Mouse (Mus musculus) embryonic stem cell, embryonic (primary cell): ENCODE measurements around the gene Wfdc1.

ENCODE experiments used
- CTCF ChIA-PET, 4 experiments: fragments of 300-600 bp in 2 of 4; fragments of 350-600 bp in 2 of 4; sonication (Branson Sonifier 250); formaldehyde crosslinking; loops; one replicate each; lab custom pipeline; 2022; ENCODE audit warnings: inconsistent platforms in 2 of 4; lab: Charles Lee
- POLR2A ChIA-PET, 4 experiments: fragments of 300-600 bp in 2 of 4; fragments of 350-600 bp in 2 of 4; sonication (Branson Sonifier 250); formaldehyde crosslinking; loops; one replicate each; lab custom pipeline; 2022; ENCODE audit warnings: antibody characterized with exemption in 4 of 4, inconsistent platforms in 1 of 4; lab: Charles Lee

The Wfdc1 gene

DNA sequence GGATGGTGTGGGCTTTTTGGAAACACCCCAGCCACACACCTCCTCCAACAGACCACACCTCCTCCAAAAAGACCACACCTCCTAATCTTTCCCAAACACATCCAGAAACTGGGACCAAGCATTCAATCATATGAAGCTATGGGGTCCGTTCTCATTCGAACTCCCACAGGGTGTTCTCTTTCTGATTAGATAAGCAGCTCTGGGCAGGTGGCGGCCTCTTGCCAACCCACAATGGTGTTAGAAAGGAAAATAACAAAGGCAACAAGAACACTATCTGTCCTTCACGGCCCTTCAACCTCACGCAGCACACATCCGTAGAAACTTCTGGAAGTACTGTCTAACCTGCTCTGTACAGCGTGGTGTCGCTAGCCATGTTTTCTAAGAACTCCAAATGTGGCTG lies 60.9 kb downstream of the Wfdc1 start:
- ChIA-PET CTCF (interaction anchor here in 3 of 4 experiments (0.6 to 1.5 kb wide), 6 partner anchors 9 to 238 kb away, joined by 3 to 11 read pairs (median 4); no protein-coding TSS in a partner anchor), POLR2A (interaction anchor here in 2 of 4 experiments (0.7 kb wide), 2 partner anchors 41 to 103 kb away, joined by 3 to 4 read pairs; no protein-coding TSS in a partner anchor)

- POLR2A ChIA-PET = no interaction called here
- CTCF ChIA-PET = interaction anchor here in 3 of 4 experiments (0.6 to 2.1 kb wide), 7 partner anchors 10 to 1020 kb away, joined by 3 to 6 read pairs (median 3); no protein-coding TSS in a partner anchor
These were observed 62.3 kb downstream of the Wfdc1 start for GRCm38 (mm10) chr8:119728351-119728895.

- ChIA-PET CTCF (interaction anchor here (0.5 to 2.9 kb wide), 10 partner anchors 11 to 56 kb away, joined by 3 to 15 read pairs (median 4); partner anchors contain the start of gene Tldc1 (in 1 of the 4)), POLR2A (interaction anchor here in 2 of 4 experiments (1.3 to 2.3 kb wide), 6 partner anchors 11 to 46 kb away, joined by 3 to 6 read pairs (median 4); partner anchors contain the start of gene Tldc1 (in 2 of the 2))
These were observed 65.9 kb downstream of the Wfdc1 start for GRCm38 (mm10) chr8:119732072-119732471.

GRCm38 (mm10) chr8:119736348-119736917 lies 70.3 kb downstream of the Wfdc1 start:
- POLR2A ChIA-PET = interaction anchor here in 2 of 4 experiments (0.6 to 1.3 kb wide), 6 partner anchors 17 to 1598 kb away, joined by 3 to 7 read pairs (median 4); partner anchors contain the start of genes Mbtps1 (in 1 of the 2) and Tldc1 (in 1 of the 2)
- CTCF ChIA-PET = interaction anchor here in 2 of 4 experiments (0.6 to 2.4 kb wide), 6 partner anchors 19 to 625 kb away, joined by 3 to 14 read pairs (median 6); partner anchors contain the start of gene Tldc1 (in 1 of the 2)

GRCm38 (mm10) chr8:119737093-119737900 lies 71.1 kb downstream of the Wfdc1 start:
- POLR2A ChIA-PET = interaction anchor here in 2 of 4 experiments (0.5 to 1.1 kb wide), 3 partner anchors 38 to 178 kb away, joined by 3 to 4 read pairs (median 4); partner anchors contain the start of genes Atp2c2 (in 1 of the 2) and Mbtps1 (in 1 of the 2)
- CTCF ChIA-PET = interaction anchor here in 2 of 4 experiments (0.5 to 2.4 kb wide), 4 partner anchors 20 to 624 kb away, joined by 3 to 14 read pairs (median 6); partner anchors contain the start of genes Kcng4 (in 1 of the 2) and Tldc1 (in 1 of the 2)
